Mouse (Mus musculus) gastrocnemius, adult 8-10 months (tissue): ENCODE data around the gene Vps16. TPM values are rescaled to one million over a fixed set of nuclear protein-coding genes. Genes with fewer than 3 reads are reported as not detected.

ENCODE experiments used
- DNase-seq, 2 experiments: peaks; one replicate each; pipeline ENCODE4 v3.0.0; 2022; ENCODE audit warnings: low spot score in 2 of 2
- total RNA-seq, 4 experiments: library from RNA; stranded (reverse); gene quantifications; 2 replicates each; pipeline ENCODE4 v1.2.4; 2022

The Vps16 gene
- total RNA-seq, 4 experiments from 2014 or later: 13.2 to 20.5 (median 18.2) TPM

DNA sequence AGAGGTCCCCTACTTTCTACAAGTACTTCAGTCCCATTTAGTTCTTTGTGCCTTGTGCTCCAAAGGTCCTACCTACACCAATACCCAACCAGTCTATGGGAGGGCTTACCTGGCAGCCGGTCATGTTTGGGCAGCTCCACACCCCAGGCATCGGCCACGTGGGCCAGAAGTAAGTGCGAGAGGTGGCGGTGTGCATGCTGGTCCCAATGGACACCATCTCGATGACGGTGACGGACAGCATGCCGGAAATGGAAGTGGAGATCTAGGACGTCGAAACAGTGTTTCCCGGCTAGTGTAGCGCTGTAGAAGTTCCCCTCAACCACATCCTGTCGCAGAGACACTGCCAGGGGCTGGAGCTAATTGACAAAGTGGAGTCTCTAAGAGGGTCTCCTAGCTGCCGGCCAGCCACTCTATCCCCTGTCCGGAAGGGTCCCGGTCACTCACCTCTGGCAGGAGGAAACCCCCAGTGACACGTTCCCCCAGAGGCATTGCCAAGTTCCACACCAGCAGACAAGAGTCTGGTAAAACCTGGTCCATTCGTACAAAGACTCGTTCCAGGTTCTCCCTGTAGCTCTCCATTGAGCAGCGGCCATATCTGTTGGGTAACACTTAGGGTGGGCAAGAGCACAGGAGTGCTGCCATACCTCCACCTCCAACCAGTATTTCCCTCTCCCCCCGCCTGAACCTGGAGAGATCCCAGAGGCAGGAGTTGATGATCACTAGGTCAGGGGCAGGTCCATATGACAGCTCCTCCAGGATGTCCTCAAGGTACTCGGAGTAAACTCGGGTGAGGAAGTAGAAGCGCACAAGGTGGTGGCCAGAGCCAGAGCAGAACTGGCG is 2.1 kb upstream of the Vps16 start:
- DNase-seq: no peak

DNA sequence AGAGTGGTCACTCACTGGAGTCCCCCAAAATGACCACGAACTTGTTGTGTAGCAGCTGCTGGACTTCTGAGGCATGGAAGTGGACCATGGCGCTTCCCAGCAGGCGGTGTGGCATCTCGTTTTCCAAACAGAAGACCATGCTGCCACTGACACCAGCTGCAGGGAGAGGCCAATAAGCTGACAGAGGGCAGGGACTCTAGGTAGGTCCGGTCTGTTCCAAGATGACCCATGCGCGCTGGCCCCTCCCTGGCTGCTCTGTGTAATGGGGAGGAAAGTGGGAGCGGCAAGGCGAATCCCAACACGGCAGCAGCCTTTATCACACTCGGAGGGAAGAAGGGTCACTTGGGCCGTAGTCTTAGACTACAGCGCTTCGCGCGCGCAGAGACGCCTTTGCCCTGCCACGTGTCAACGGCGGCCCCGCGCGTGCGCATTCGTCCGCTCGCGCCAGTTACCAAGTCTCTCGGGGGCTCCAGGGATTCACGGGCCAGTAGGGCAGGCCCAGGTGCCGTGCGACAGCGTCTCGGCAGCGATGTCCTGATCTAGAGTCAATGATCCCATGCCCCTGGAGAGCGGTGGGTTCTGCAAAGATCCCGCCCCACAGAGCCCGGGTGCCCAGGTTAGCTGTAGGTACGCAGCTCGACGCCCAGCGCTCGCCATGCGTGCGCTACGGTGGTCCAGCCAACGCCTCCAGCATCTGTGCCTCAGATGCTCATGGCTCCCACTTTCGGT is 578 bp upstream of the Vps16 start:
- DNase-seq: peak; percentile 48 to 72

DNA sequence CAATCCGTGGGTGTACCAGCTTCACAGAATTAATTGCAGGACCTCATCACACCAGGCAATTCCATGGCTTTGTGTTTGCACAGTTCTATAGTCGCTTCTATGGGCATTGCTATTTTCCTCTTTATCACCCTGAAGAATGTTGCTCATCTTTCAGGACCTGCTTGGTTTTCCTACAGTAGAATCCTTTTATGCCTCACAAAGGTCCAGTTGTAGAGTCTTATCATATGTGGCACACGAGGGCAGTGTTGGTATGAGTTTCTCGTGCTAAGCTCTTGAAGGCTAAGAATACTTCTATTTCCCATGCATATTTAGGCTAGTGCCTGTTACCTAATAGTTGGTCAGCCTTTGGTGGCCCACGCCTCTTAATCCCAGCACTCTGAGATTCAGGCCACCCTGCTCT is 973 bp downstream of the Vps16 start:
- no peak for DNase-seq

DNA sequence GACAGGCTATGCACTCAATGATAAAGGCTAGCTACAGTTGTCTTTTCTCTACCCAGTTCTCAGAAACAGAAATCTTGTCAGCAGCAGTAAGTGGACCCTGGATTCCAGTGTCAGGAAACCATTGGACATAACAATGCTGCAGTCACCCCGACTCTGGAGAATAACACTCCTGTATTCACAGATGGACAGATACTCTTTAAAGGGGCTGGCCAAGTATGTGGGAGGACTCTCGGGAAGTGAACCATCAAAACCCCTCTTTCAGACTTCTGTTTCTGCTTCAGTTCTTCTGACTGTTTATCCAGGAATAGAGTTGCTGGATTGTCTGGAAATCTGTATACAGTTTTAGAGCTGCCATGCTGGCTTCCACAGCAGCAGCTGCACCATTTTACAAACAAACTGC is 5.7 kb downstream of the Vps16 start:
- DNase-seq: no peak

DNA sequence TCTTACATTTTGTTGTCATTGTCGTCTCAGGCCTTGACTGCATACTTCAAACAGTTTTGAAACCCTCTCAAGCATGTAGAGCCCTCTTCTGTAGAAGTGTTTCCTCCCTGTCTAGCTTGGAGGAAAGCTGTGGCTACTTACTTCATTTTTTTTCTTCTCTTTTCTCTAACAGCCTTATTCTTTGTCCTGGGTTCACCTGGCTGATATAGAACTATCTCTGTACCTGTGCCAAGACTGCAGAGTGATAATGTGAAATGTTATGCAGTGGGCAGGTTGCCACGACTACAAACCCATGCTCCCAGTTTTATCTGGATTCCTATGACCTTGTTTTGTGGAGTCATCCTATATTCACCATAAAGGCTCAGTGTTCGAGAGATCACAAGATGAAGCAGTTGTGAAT is 6.3 kb downstream of the Vps16 start:
- no peak for DNase-seq

DNA sequence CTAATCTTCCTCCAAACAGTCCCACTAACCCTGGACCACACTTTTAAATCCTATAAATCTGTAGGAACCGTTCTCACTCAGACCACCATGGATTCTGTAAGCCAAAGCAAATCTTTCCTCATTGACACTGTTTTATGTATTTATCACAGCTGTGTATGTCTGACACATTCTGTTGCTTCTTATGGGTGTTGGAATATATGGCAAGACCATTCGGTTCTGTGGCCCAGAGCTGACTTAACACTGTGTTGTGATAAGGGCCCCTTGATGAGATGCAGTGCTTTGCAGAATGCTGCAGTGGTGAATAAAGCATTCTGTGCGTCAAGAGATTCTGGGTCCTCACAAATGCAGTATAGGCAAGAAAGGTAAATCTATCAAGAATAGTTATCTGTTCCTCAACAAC is 8.0 kb downstream of the Vps16 start:
- DNase-seq: no peak

DNA sequence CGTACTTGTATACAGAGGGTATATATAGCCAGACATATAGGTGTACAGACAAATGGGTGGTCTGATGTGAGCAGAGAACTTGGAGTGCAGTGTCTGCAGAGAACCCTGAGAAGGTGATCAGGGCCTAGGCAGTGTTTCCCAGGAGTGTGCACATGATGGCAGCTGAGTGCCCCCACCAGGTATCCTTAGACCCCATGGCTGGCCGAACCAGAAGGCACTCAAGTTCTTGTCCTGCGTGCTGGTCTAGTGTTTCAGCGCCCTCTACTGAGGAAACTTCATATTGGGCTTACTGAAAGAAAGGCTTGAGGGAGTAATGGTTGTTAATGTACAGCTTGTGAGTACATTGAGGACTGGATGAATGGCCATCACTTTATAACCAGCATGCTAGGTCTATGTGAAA is 9.0 kb downstream of the Vps16 start:
- DNase-seq: no peak

DNA sequence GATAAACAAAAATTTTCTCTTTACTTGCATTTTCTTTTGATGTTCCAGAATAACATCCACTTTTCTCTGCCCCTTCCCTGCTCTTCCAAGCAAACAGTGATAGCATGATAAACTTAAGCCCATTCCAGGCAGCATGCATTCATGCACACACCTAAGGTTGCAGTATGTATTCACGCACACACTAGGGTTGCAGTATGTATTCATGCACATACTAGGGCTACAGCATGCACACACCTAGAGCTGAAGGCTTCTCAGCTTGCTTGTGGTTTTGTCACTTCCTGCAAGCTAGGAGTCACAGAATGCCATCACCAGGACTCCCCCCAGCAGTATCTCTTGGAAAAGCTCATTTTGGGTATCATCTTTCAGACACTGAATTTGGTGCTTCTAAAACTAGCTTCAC is 12.6 kb downstream of the Vps16 start:
- DNase-seq: no peak

DNA sequence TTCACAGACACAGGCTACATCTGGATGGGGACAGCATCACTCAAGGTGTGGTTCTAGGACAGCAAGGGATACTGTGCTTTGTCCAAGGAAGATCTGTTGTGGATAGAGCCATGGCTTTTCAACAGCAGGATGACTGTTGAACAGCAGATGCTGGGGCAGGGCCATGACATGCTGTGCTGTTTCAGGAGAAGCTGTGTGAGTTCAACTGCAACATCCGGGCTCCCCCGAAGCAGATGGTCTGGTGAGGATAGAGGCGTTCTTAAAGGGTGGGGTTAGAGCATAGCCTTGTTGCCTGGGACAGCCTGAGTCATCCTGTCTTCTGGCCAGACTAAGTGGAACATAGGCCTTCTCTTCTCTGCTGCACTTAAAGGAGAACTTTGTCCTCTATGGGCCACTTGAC is 14.7 kb downstream of the Vps16 start:
- DNase-seq: no peak

DNA sequence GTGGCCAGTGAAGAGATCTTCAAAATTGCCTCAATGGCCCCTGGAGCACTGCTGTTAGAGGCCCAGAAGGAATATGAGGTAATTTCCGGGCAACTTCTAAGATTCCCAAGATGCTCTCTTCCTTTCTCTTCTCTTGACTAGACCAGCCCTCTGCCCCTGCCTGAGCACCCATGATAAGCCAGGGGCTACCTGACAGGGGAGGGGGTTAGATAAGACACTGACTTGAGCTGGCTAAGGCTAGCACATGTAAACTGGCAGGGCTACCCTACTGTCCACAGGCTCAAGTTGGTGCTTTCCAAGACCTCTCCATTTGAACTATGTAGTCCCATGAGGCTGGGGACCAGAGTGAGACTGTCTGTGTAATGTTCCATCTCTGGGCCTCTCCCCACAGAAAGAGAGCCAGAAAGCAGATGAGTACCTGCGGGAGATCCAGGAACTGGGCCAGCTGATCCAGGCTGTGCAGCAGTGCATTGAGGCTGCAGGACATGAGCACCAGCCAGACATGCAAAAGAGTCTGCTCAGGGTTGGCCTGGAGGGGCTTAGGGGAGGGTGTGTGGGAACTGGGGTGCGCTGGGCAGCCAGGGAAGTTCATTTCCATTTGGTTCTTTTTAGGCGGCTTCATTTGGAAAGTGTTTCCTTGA is 15.8 kb downstream of the Vps16 start:
- DNase-seq: no peak

DNA sequence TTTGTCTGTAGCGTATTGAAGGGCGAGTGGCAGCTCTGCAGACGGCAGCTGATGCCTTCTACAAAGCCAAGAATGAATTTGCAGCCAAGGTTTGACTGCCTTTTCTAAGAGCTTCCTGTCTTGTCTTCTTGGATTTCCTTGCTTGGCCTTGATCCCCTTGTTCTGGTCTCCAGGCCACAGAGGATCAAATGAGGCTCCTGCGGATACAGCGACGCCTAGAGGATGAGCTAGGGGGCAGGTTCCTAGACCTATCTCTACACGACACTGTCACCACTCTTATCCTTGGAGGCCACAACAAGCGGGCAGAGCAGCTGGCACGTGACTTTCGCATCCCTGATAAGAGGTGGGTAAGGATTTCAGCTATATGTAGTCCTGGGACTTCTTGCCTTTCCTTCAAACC is 18.0 kb downstream of the Vps16 start:
- DNase-seq: no peak

DNA sequence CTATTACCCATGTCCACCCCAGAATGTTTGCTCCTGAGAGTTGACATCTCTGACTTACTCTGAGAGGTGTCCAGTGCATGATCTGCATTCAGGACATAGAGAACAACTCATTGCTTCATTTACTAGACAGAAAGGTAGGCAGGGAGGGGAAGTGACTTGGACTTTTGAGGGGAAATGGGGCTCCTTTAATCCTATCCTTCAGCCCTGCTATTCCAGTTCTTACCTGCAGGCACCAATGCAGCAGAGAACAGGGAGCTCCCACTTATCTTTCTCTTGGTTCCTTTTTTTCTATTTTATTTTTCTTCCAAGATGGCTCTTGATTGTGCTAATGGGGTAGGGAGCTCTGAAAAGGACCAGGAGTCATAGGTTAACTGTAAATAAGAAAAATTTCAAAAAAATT is 24.3 kb downstream of the Vps16 start:
- DNase-seq: no peak

DNA sequence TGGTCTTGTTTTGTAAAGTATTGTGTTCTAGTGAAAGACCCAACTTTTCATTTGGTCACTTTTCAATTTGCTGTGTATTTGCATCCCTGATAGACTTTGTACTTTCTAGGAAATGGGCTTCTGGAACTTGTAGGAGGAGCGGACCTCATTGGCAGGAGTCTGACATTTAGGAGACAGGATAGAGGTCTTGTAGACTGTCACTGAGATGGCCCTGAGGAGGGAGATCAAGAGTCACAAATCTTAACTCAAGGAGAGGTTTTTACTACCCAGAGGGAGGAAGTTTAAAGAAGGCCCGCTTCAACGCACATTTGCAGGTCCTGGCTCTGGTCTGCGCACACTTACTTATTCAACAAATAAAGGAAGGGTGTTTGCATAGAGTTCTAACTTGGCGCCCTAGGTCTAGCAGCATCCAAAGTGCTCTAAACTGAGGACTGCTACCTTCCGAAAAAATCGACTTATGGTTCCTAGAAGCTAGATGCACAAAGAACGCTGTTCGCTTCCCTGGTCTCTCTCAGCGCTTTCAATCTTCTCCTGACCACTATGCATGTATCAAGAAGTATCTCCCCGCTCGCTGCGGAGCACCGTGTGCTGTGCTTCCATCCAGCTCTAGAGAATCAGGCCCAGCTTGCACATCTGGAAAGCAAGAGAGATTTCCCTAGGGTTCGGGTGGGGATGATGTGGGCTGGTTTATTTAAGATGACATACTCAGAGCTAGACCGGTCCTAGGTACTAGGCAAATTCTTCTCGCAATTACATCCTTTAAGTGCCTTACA is 25.1 kb downstream of the Vps16 start:
- no peak for DNase-seq

DNA sequence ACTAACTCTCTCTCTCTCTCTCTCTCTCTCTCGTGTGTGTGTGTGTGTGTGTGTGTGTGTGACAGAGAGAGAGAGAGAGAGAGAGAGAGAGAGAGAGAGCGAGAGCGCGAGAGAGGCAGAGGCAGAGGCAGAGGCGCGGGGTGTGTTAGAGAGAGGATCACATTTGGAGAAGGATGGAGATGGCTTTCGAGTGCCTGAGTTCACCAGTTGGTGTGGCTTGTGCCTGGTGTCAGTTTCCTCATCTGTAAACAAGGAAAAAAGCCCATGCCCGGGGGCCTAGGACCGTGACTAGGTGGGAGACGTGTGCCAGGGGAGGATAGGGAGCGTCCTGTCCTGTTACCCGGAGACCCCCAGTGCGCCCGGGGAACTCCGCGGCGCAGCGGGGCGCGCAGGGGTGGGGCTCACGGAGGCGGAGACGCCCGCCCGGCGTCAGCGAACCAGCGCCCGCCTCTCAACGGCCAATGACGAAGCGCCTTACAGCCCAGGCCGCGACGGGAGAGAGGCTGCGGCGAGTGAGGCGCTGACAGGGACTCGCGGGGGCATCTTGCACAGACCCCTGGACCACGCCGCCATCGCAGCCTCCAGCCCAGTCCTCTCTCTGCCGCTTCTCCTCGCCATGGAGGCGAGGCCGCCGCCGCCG is 25.8 kb downstream of the Vps16 start, which contains the start of gene Ptpra:
Ptpra (plus strand) TSS at position 485 of the 640 bp plus-strand sequence.
- DNase-seq: peak; percentile 80 to 82

DNA sequence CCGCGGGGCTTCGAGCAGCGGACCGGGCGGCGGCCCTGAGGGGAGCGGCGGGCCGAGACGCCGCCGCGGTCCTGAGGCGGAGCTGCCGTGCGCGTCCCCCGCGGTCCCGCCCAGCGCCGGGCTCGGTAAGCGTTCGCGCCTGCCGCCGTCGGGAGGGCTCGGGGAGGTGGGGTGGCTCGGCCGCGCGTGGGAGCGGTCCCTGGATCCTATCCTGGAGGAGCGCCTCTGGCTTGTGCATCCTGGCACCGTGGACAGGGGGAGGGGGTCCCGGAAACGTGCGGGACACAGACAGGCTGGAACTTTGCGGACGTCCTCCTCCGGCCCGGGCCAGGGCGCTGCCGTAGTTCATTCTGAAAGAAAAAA is 26.3 kb downstream of the Vps16 start:
- DNase-seq: peak; percentile 44 to 56

DNA sequence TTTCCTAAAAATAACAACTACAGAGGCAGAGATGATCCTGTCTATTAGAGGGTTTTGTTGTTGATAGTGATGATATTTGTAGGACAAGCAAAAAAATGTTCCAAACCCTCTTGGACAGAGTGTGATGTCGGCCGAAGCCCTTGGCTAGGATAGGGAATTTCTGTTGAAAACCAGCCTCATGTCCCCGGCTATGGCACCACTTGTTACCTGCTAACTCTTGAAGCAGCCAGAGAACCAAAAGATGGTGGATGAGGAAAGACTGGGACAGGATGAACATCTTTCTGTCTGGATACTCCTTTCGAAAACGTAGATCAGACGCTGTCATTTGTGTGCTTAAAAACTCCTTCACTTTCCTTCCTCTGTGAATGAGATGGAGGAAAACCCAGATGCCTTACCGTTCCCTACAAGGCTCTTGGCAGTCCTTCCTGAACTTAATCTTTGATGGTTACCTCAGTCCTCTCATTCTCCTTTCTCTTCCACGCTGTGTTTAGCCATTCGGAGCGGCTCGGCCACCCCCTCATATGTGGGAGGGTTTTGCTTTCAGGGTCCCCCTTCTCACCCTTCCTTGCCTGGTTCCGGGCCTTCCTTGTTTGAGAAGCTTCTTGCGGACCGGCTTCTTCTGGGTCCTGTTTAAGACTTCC is 27.1 kb downstream of the Vps16 start:
- no peak for DNase-seq

DNA sequence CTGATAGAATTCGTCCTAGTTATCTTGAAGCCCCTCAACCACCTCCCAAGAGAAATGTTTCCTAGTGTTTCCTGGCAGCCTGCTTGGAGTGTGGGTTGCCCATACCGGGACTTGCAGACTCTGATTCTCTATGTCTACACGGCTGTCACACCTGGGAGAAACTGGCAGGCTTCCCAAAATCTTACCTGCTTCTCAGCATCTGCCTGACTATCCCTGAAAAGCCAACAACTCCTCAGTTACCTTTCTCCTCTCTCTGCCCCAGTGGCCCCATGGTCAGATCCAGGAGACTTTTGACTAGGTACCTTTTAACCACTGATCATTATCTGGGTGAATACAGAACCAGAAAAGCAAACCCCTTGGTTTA is 27.6 kb downstream of the Vps16 start:
- DNase-seq: no peak

DNA sequence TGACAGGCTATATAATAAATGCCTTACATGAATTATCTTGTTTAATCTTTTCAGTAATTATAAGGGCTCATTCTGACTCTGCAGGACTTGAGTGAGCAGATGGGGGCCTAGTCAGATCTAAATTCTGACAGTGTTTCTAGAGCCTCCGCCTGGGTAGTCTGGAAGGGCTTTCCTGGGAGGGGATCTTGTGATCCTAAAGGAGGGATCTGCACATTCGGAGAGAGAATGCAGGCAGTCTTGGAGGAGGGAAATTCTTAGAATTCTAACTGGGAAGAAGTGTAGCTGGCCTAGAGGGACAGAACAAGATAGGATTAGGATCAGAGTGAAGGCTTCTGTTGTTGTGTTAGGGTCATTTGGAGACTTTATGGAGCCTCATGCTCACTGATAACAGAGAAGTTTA is 28.1 kb downstream of the Vps16 start:
- DNase-seq: no peak

DNA sequence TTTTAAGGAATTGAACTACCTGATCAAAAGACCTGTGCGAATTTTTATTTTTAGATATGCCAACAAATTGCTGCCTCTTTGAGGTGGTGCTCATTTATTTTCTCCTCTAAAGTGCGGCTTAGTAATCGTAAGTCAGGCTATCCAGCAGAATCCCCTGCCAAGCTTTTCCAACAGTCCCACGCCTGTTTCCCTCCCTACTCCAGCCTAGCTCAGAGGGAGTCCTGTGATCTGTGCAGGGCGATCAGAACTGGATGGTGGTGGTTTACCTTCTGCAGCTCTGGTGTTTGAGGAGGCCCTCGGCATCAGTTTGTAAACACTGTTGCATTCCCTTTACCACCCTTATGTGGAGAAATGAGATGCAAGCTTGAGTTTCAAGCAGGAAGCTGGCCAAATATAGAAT is 29.3 kb downstream of the Vps16 start:
- no peak for DNase-seq

DNA sequence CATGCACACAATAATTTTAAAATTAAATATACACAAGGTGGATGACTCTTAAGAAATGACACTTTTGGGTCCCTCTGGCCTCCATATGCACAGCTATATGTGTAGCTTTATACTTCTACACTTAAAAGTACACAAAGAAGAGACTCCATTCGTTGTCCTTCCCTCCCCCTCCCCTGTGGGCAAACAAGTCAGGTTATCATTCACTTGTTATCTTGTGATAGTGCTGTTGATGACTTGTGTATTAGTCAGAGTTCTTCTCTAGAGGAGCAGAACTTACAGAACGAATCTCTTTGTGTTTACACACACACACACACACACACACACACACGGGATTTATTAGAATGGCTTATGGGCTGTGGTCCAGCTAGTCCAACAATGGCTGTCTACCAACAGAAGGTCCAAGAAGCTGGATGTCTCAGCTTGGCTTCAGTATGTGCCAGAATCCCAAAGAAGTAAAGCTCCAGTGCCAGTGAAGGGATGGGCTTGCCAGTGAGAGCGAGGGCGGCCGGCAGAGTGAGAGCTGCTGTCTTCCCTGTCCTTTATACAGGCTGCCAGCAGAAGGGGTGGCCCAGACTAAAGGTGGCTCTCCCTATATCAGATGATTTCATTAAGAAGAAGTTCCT is 30.7 kb downstream of the Vps16 start:
- no peak for DNase-seq
